Comparison of ENCODE assay signal across 25 mouse cellular contexts in genomic region chr9:69358797-69359196, GRCm38 (mm10). TPM values are rescaled to one million over a fixed set of nuclear protein-coding genes. Genes with fewer than 3 reads are reported as not detected.
A peak's percentile ranks its signal among the peaks of the same experiment; 100 is the strongest.
DNase-seq lines count a peak whose midpoint lies in the region; ATAC-seq and TF ChIP-seq lines count a peak whose summit lies in the region.
"Had no signal": no experiment of that assay in that cellular context is flagged by ENCODE, and none has a peak within 500 bp of the region (broad histone marks: within the 10 kb centered on the region; RNA-seq: fewer than 3 reads in every experiment).

No protein-coding gene starts in this region.

- H3K9ac ChIP-seq in hindbrain, embryonic 14.5 days: no peak overlapping the region
- H3K9ac ChIP-seq in hindbrain, embryonic 16.5 days (ENCODE audit: low read depth, low read length): no peak overlapping the region
- H3K9ac ChIP-seq in forebrain, embryonic 14.5 days (ENCODE audit: low read length): no peak overlapping the region
- no peak overlapping the region for H3K9ac ChIP-seq in midbrain, embryonic 15.5 days
- H3K9ac ChIP-seq: embryonic facial prominence, embryonic 15.5 days; heart, embryonic 12.5 days; kidney, embryonic 15.5 days; limb, embryonic 13.5 days; neural tube, embryonic 15.5 days had no signal

- peaks cover 10% of the 10 kb centered on the region; the same call in 1 of the 2 replicates for H3K4me1 ChIP-seq in hindbrain, embryonic 14.5 days (replicated peaks; ENCODE audit: control insufficient read depth, insufficient read depth, low read length)
- H3K4me1 ChIP-seq in hindbrain, embryonic 16.5 days (ENCODE audit: control insufficient read depth, insufficient read depth, low read depth, low read length): peaks cover 3% of the 10 kb centered on the region; the same call in 1 of the 2 replicates
- H3K4me1 ChIP-seq in forebrain, embryonic 14.5 days (ENCODE audit: control insufficient read depth, insufficient read depth, low read length): peaks cover 6% of the 10 kb centered on the region; the same call in 1 of the 2 replicates
- H3K4me1 ChIP-seq in midbrain, embryonic 15.5 days: peaks cover 10% of the 10 kb centered on the region
- H3K4me1 ChIP-seq: embryonic facial prominence, embryonic 15.5 days; heart, embryonic 12.5 days; kidney, embryonic 15.5 days had no signal

- no peak for ATAC-seq in hindbrain, embryonic 14.5 days (ENCODE audit: low FRiP score)
- no peak for ATAC-seq in hindbrain, embryonic 16.5 days
- ATAC-seq in forebrain, embryonic 14.5 days: no peak
- ATAC-seq in midbrain, embryonic 15.5 days (replicated peaks): no peak
- ATAC-seq: inflammation-experienced regulatory T-cells, adult 6 months had no signal

- H3K4me3 ChIP-seq in hindbrain, embryonic 14.5 days (replicated peaks; ENCODE audit: low read length): no peak overlapping the region
- no peak overlapping the region for H3K4me3 ChIP-seq in hindbrain, embryonic 16.5 days (ENCODE audit: low read length)
- no peak overlapping the region for H3K4me3 ChIP-seq in forebrain, embryonic 14.5 days (ENCODE audit: low read depth, low read length)
- H3K4me3 ChIP-seq in midbrain, embryonic 15.5 days: no peak overlapping the region
- H3K4me3 ChIP-seq: embryonic facial prominence, embryonic 10.5 days; embryonic facial prominence, embryonic 15.5 days; heart, adult 2 months; heart, embryonic 12.5 days; kidney, embryonic 15.5 days; limb, embryonic 13.5 days; neural tube, embryonic 15.5 days had no signal

- 0 out of 2 replicates have a peak overlapping the region, but pooled peaks have one; percentile 16 for H3K27ac ChIP-seq in hindbrain, embryonic 14.5 days
- H3K27ac ChIP-seq in hindbrain, embryonic 16.5 days (ENCODE audit: low read depth, low read length): no peak overlapping the region
- H3K27ac ChIP-seq in forebrain, embryonic 14.5 days (ENCODE audit: low read depth, low read length): no peak overlapping the region
- H3K27ac ChIP-seq in midbrain, embryonic 15.5 days: no peak overlapping the region; the same call in 1 of the 2 replicates
- H3K27ac ChIP-seq: embryonic facial prominence, embryonic 10.5 days; embryonic facial prominence, embryonic 15.5 days; heart, adult 2 months; kidney, embryonic 15.5 days; limb, embryonic 13.5 days; neural tube, embryonic 15.5 days had no signal

- no peak for TF ChIP-seq POLR2A in brain, embryonic 14.5 days (IDR thresholded peaks at IDR 0.05; ENCODE audit: borderline replicate concordance, extremely low read depth, insufficient read depth, insufficient read length, poor library complexity, severe bottlenecking)

- 0 out of 2 replicates have a peak overlapping the region, but pooled peaks have one; percentile 7 for H3K4me2 ChIP-seq in hindbrain, embryonic 14.5 days (replicated peaks)
- no peak overlapping the region for H3K4me2 ChIP-seq in hindbrain, embryonic 16.5 days (ENCODE audit: low read length)
- no peak overlapping the region for H3K4me2 ChIP-seq in forebrain, embryonic 14.5 days (ENCODE audit: low read length)
- H3K4me2 ChIP-seq in midbrain, embryonic 15.5 days: peak overlapping the region; percentile 13; the same call in 1 of the 2 replicates
- H3K4me2 ChIP-seq: embryonic facial prominence, embryonic 15.5 days; heart, embryonic 12.5 days; kidney, embryonic 15.5 days; limb, embryonic 13.5 days; liver, embryonic 11.5 days; neural tube, embryonic 15.5 days had no signal

- WGBS in hindbrain, embryonic 14.5 days: 47% methylated on average over 6 of the region's 6 CpGs
- 49% methylated on average over 6 of the region's 6 CpGs for WGBS in hindbrain, embryonic 16.5 days
- WGBS in forebrain, embryonic 14.5 days: 26% methylated on average over 6 of the region's 6 CpGs
- WGBS in midbrain, embryonic 15.5 days: 43% methylated on average over 6 of the region's 6 CpGs

- DNase-seq in hindbrain, embryonic 14.5 days (ENCODE audit: low spot score): no peak
- peak; percentile 73 for DNase-seq in brain, embryonic 14.5 days (ENCODE audit: low read depth)
- DNase-seq in forebrain, embryonic 14.5 days (ENCODE audit: low spot score): peak; percentile 58
- DNase-seq in right cerebral cortex, postnatal 10 days (ENCODE audit: low spot score in 2 of 2): no peak
- DNase-seq in embryo, embryonic 10.5 days (ENCODE audit: low spot score): no peak
- DNase-seq: adrenal gland, postnatal 25 days; B cell, adult 2 months; cerebellum, adult 18-20 months; cerebellum, postnatal 10 days; heart, adult 2 months; kidney, adult 18-20 months; kidney, postnatal 25 days; lung, postnatal 36 days; right cerebral cortex, adult 18-20 months; thymus, postnatal 4 days had no signal

- no peak for TF ChIP-seq CTCF in brain, embryonic 14.5 days (IDR thresholded peaks at IDR 0.05; ENCODE audit: borderline replicate concordance, extremely low read depth, insufficient read depth, insufficient read length)

- H3K27me3 ChIP-seq in hindbrain, embryonic 14.5 days (ENCODE audit: control insufficient read depth, insufficient read depth, low read length): no peaks in the 10 kb centered on the region
- H3K27me3 ChIP-seq in hindbrain, embryonic 16.5 days (replicated peaks; ENCODE audit: control insufficient read depth, insufficient read depth, low read length): no peaks in the 10 kb centered on the region
- no peaks in the 10 kb centered on the region for H3K27me3 ChIP-seq in forebrain, embryonic 14.5 days (replicated peaks; ENCODE audit: control insufficient read depth, insufficient read depth, low read length)
- no peaks in the 10 kb centered on the region for H3K27me3 ChIP-seq in midbrain, embryonic 15.5 days (replicated peaks)
- H3K27me3 ChIP-seq: embryonic facial prominence, embryonic 15.5 days; heart, embryonic 12.5 days; kidney, embryonic 15.5 days; neural tube, embryonic 15.5 days had no signal

- no peaks in the 10 kb centered on the region for H3K36me3 ChIP-seq in hindbrain, embryonic 14.5 days (replicated peaks; ENCODE audit: control insufficient read depth, insufficient read depth)
- H3K36me3 ChIP-seq in hindbrain, embryonic 16.5 days (ENCODE audit: control insufficient read depth, insufficient read depth, low read length): no peaks in the 10 kb centered on the region
- H3K36me3 ChIP-seq in forebrain, embryonic 14.5 days (ENCODE audit: control insufficient read depth, insufficient read depth, low read length): no peaks in the 10 kb centered on the region
- no peaks in the 10 kb centered on the region for H3K36me3 ChIP-seq in midbrain, embryonic 15.5 days (replicated peaks)
- H3K36me3 ChIP-seq: embryonic facial prominence, embryonic 10.5 days; embryonic facial prominence, embryonic 15.5 days; heart, embryonic 12.5 days; kidney, embryonic 15.5 days; limb, embryonic 13.5 days; neural tube, embryonic 15.5 days had no signal

- no peaks in the 10 kb centered on the region for H3K9me3 ChIP-seq in hindbrain, embryonic 14.5 days (ENCODE audit: control insufficient read depth, low read length)
- H3K9me3 ChIP-seq in hindbrain, embryonic 16.5 days (ENCODE audit: control insufficient read depth, low read length): no peaks in the 10 kb centered on the region
- H3K9me3 ChIP-seq in forebrain, embryonic 14.5 days (replicated peaks; ENCODE audit: control insufficient read depth, low read length): no peaks in the 10 kb centered on the region
- no peaks in the 10 kb centered on the region for H3K9me3 ChIP-seq in midbrain, embryonic 15.5 days
- H3K9me3 ChIP-seq: embryonic facial prominence, embryonic 10.5 days; embryonic facial prominence, embryonic 15.5 days; heart, embryonic 12.5 days; kidney, embryonic 15.5 days; limb, embryonic 13.5 days; neural tube, embryonic 15.5 days had no signal

RNA-seq across cellular contexts. Expression of gene Ice2, which starts 38.9 kb away (rescaled TPM):
- 10.4 and 12.5 TPM in 2 replicates for polyA plus RNA-seq in hindbrain, embryonic 14.5 days (2014; fragmentation: Nextera tagmentation; extraction: Ambion mirVana)
- polyA plus RNA-seq in hindbrain, embryonic 16.5 days (2015; fragmentation: Nextera tagmentation; extraction: Ambion mirVana): 8.3 and 9.4 TPM in 2 replicates
- 9.1 and 9.2 TPM in 2 replicates for polyA plus RNA-seq in brain, embryonic 14.5 days (2012; rRNA removed)
- 12.9 and 13.8 TPM in 2 replicates for polyA plus RNA-seq in forebrain, embryonic 14.5 days (2014; fragmentation: Nextera tagmentation; extraction: Ambion mirVana)
- polyA plus RNA-seq in midbrain, embryonic 15.5 days (2015; fragmentation: Nextera tagmentation; extraction: Ambion mirVana): 9.0 and 11.0 TPM in 2 replicates

Comparison
In these comparisons a context has a peak if more than half of its experiments do, and no peak if none do; other contexts are left out.
1. H3K4me2 ChIP-seq: peak in hindbrain, embryonic 14.5 days (single experiment) and midbrain, embryonic 15.5 days (single experiment); none in hindbrain, embryonic 16.5 days (single experiment) and forebrain, embryonic 14.5 days (single experiment).
2. DNase-seq: peak in brain, embryonic 14.5 days (single experiment) and forebrain, embryonic 14.5 days (single experiment); none in hindbrain, embryonic 14.5 days (single experiment), right cerebral cortex, postnatal 10 days (0 of 2) and embryo, embryonic 10.5 days (single experiment).